Mouse (Mus musculus) megakaryocyte-erythroid progenitor cell, adult 5-6 weeks (primary cell): ENCODE measurements around the gene Retreg1. TPM values are rescaled to one million over a fixed set of nuclear protein-coding genes. Genes with fewer than 3 reads are reported as not detected.

Source experiments
- ATAC-seq: replicated peaks from 2 replicates; pipeline ENCODE4 v1.8.0; 2016; ENCODE audit warnings: mild to moderate bottlenecking, inconsistent platforms; ENCODE audit not compliant: severe bottlenecking, poor library complexity, low FRiP score, low TSS enrichment
- total RNA-seq, 2 experiments: library from RNA; stranded (forward) in 1 of 2; stranded (reverse) in 1 of 2; fragments of 200-1000, 215-1000 nt in 1 of 2; fragments of >200 nt in 1 of 2; fragmentation: Nextera tagmentation in 1 of 2; gene quantifications; 2 replicates each; pipeline ENCODE4 v1.2.3; 2014 to 2017

The Retreg1 gene
- total RNA-seq (2014; fragmentation: Nextera tagmentation) (9.7 and 12.3 TPM in 2 replicates), total RNA-seq (2017) (20.6 and 58.2 TPM in 2 replicates)

- ATAC-seq, result peak; percentile 99
Observed at GRCm38 (mm10) chr15:25843086-25843991, at the start of gene Retreg1. Retreg1 (plus strand) TSS chr15:25843180.

GRCm38 (mm10) chr15:25794123-25794522 lies 48.9 kb upstream of the Retreg1 start:
- ATAC-seq, result no peak

GRCm38 (mm10) chr15:25795496-25795895 lies 47.5 kb upstream of the Retreg1 start:
- no peak for ATAC-seq

GRCm38 (mm10) chr15:25796353-25796752 lies 46.6 kb upstream of the Retreg1 start:
- ATAC-seq, result peak; percentile 86

GRCm38 (mm10) chr15:25797179-25797578 lies 45.8 kb upstream of the Retreg1 start:
- ATAC-seq, result no peak

- no peak for ATAC-seq
Observed at GRCm38 (mm10) chr15:25797888-25798287, 45.1 kb upstream of the Retreg1 start.

- ATAC-seq, result no peak
Observed at GRCm38 (mm10) chr15:25801726-25802125, 41.3 kb upstream of the Retreg1 start.

- no peak for ATAC-seq
Observed at GRCm38 (mm10) chr15:25802194-25802593, 40.8 kb upstream of the Retreg1 start.

GRCm38 (mm10) chr15:25803111-25803510 lies 39.9 kb upstream of the Retreg1 start:
- no peak for ATAC-seq

- peak; percentile 88 for ATAC-seq
Observed at GRCm38 (mm10) chr15:25805336-25806110, 37.5 kb upstream of the Retreg1 start.

- ATAC-seq, result no peak
Observed at GRCm38 (mm10) chr15:25806363-25806762, 36.6 kb upstream of the Retreg1 start.

- ATAC-seq, result no peak
Observed at GRCm38 (mm10) chr15:25806878-25807277, 36.1 kb upstream of the Retreg1 start.

- no peak for ATAC-seq
Observed at GRCm38 (mm10) chr15:25808677-25809460, 34.1 kb upstream of the Retreg1 start.

- ATAC-seq, result no peak
Observed at GRCm38 (mm10) chr15:25809669-25810068, 33.3 kb upstream of the Retreg1 start.

GRCm38 (mm10) chr15:25811834-25812250 lies 31.1 kb upstream of the Retreg1 start:
- ATAC-seq, result peak; percentile 66

GRCm38 (mm10) chr15:25812479-25812878 lies 30.5 kb upstream of the Retreg1 start:
- ATAC-seq, result peak; percentile 60

- ATAC-seq, result no peak
Observed at GRCm38 (mm10) chr15:25814535-25814934, 28.4 kb upstream of the Retreg1 start.

- no peak for ATAC-seq
Observed at GRCm38 (mm10) chr15:25817191-25817590, 25.8 kb upstream of the Retreg1 start.

GRCm38 (mm10) chr15:25821981-25822380 lies 21.0 kb upstream of the Retreg1 start:
- no peak for ATAC-seq

- ATAC-seq, result no peak
Observed at GRCm38 (mm10) chr15:25822656-25823055, 20.3 kb upstream of the Retreg1 start.
